Mouse (Mus musculus) MEL (cell line): ENCODE results near the gene Tpmt. TPM values are rescaled to one million over a fixed set of nuclear protein-coding genes. Genes with fewer than 3 reads are reported as not detected.

ENCODE experiments used
- DNase-seq: peaks from one replicate; pipeline ENCODE4 v3.0.0; 2011; ENCODE audit warnings: low read depth, low spot score
- H3K27ac ChIP-seq: 2 replicates; pipeline ENCODE4 v1.5.1; 2012; ENCODE audit warnings: low read depth, mild to moderate bottlenecking, control low read depth, low read length, moderate library complexity; ENCODE audit not compliant: control insufficient read depth
- H3K27me3 ChIP-seq, 2 experiments: fragments of 150-350 bp in 1 of 2; sonication (generic) in 1 of 2; 2 replicates each; pipeline ENCODE4 v1.6.1; 2012; ENCODE audit warnings: low read length in 2 of 2, mild to moderate bottlenecking in 2 of 2, improper control_type of control experiment in 1 of 2, moderate library complexity in 1 of 2; ENCODE audit not compliant: insufficient read depth in 2 of 2, control insufficient read depth in 1 of 2
- H3K36me3 ChIP-seq, 2 experiments: 2 replicates each; pipeline ENCODE4 v1.6.1; 2012 to 2014; ENCODE audit warnings: low read length in 2 of 2, improper control_type of control experiment in 1 of 2, inconsistent platforms in 1 of 2, mild to moderate bottlenecking in 1 of 2; ENCODE audit not compliant: insufficient read depth in 2 of 2, control insufficient read depth in 1 of 2
- H3K4me1 ChIP-seq, 2 experiments: fragments of 150-350 bp in 1 of 2; sonication (generic) in 1 of 2; 2 replicates each; pipeline ENCODE4 v1.6.1; 2012; ENCODE audit warnings: low read length in 2 of 2, improper control_type of control experiment in 1 of 2, mild to moderate bottlenecking in 1 of 2; ENCODE audit not compliant: insufficient read depth in 2 of 2, control insufficient read depth in 1 of 2
- H3K4me3 ChIP-seq, 2 experiments: fragments of 150-350 bp in 1 of 2; sonication (generic) in 1 of 2; 2 replicates each; pipeline ENCODE4 v1.5.1; 2012; ENCODE audit warnings: low read depth in 2 of 2, low read length in 2 of 2, mild to moderate bottlenecking in 2 of 2, moderate library complexity in 2 of 2, control low read depth in 1 of 2, improper control_type of control experiment in 1 of 2; ENCODE audit not compliant: control insufficient read depth in 1 of 2, insufficient read depth in 1 of 2
- H3K79me2 ChIP-seq: 2 replicates; pipeline ENCODE4 v1.6.1; 2012; ENCODE audit warnings: mild to moderate bottlenecking, low read length, moderate library complexity; ENCODE audit not compliant: control insufficient read depth, poor library complexity, insufficient read depth
- H3K9ac ChIP-seq: 2 replicates; pipeline ENCODE4 v1.6.1; 2012; ENCODE audit warnings: low read depth, mild to moderate bottlenecking, control low read depth, low read length, moderate library complexity; ENCODE audit not compliant: control insufficient read depth, poor library complexity, severe bottlenecking
- H3K9me3 ChIP-seq: fragments of 150-350 bp; sonication (generic); replicated peaks from 2 replicates; pipeline ENCODE4 v1.6.1; 2012; ENCODE audit warnings: mild to moderate bottlenecking, low read length, improper control_type of control experiment, moderate library complexity; ENCODE audit not compliant: insufficient read depth
- BHLHE40 ChIP-seq: IDR thresholded peaks from 2 replicates; pipeline ENCODE4 v1.6.1; 2012; ENCODE audit warnings: low read depth, mild to moderate bottlenecking, inconsistent platforms, low read length, improper control_type of control experiment, borderline replicate concordance
- ELF1 ChIP-seq: IDR thresholded peaks from 2 replicates; pipeline ENCODE4 v1.6.1; 2014; ENCODE audit warnings: low read depth, mild to moderate bottlenecking, inconsistent platforms, low read length, improper control_type of control experiment, moderate library complexity
- EP300 ChIP-seq, 2 experiments: IDR thresholded peaks; 2 replicates each; pipeline ENCODE4 v1.6.1; 2011; ENCODE audit warnings: improper control_type of control experiment in 2 of 2, low read length in 2 of 2, low read depth in 1 of 2, mild to moderate bottlenecking in 1 of 2
- GABPA ChIP-seq: IDR thresholded peaks from 2 replicates; pipeline ENCODE4 v1.6.1; 2012; ENCODE audit warnings: low read depth, mild to moderate bottlenecking, inconsistent platforms, low read length, improper control_type of control experiment, moderate library complexity
- JUND ChIP-seq: IDR thresholded peaks from 2 replicates; pipeline ENCODE4 v1.6.1; 2011; ENCODE audit warnings: low read depth, mild to moderate bottlenecking, improper control_type of control experiment, low read length
- KAT2A ChIP-seq: conservative IDR thresholded peaks from 2 replicates; pipeline ENCODE4 v1.6.1; 2012; ENCODE audit warnings: low read depth, low read length, improper control_type of control experiment, inconsistent platforms
- MAFK ChIP-seq: IDR thresholded peaks from 2 replicates; pipeline ENCODE4 v1.6.1; 2011; ENCODE audit warnings: low read depth, mild to moderate bottlenecking, low read length, improper control_type of control experiment, borderline replicate concordance
- MYC ChIP-seq: IDR thresholded peaks from 2 replicates; pipeline ENCODE4 v1.6.1; 2011; ENCODE audit warnings: low read depth, mild to moderate bottlenecking, low read length, improper control_type of control experiment, moderate library complexity
- NELFE ChIP-seq: IDR thresholded peaks from 2 replicates; pipeline ENCODE4 v1.6.1; 2011; ENCODE audit warnings: low read depth, low read length, improper control_type of control experiment
- NRF1 ChIP-seq: IDR thresholded peaks from 2 replicates; pipeline ENCODE4 v1.6.1; 2014; ENCODE audit warnings: low read depth, mild to moderate bottlenecking, inconsistent platforms, low read length, improper control_type of control experiment, moderate library complexity; ENCODE audit not compliant: poor library complexity, insufficient read depth, severe bottlenecking
- POLR2A ChIP-seq, 2 experiments: IDR thresholded peaks; 2 replicates each; pipeline ENCODE4 v1.6.1; 2011 to 2012; ENCODE audit warnings: low read length in 2 of 2, mild to moderate bottlenecking in 2 of 2, control low read depth in 1 of 2, improper control_type of control experiment in 1 of 2, low read depth in 1 of 2, moderate library complexity in 1 of 2; ENCODE audit not compliant: control insufficient read depth in 1 of 2, insufficient read depth in 1 of 2, poor library complexity in 1 of 2
- SIN3A ChIP-seq: IDR thresholded peaks from 2 replicates; pipeline ENCODE4 v1.6.1; 2012; ENCODE audit warnings: low read length, improper control_type of control experiment, inconsistent platforms
- TAL1 ChIP-seq: IDR thresholded peaks from 2 replicates; pipeline ENCODE4 v1.6.1; 2012; ENCODE audit warnings: mild to moderate bottlenecking, inconsistent platforms, low read length, moderate library complexity, mixed read lengths
- TBP ChIP-seq: IDR thresholded peaks from 2 replicates; pipeline ENCODE4 v1.8.0; 2011; ENCODE audit warnings: low read depth, low read length, improper control_type of control experiment
- TCF12 ChIP-seq: IDR thresholded peaks from 2 replicates; pipeline ENCODE4 v1.6.1; 2014; ENCODE audit warnings: low read depth, mild to moderate bottlenecking, inconsistent platforms, low read length, improper control_type of control experiment, moderate library complexity
- UBTF ChIP-seq: IDR thresholded peaks from 2 replicates; pipeline ENCODE4 v1.6.1; 2012; ENCODE audit warnings: low read depth, mild to moderate bottlenecking, inconsistent platforms, low read length, improper control_type of control experiment, moderate library complexity, borderline replicate concordance; ENCODE audit not compliant: insufficient read depth
- USF1 ChIP-seq: IDR thresholded peaks from 2 replicates; pipeline ENCODE4 v1.6.1; 2014; ENCODE audit warnings: low read depth, mild to moderate bottlenecking, inconsistent platforms, low read length, improper control_type of control experiment, moderate library complexity
- USF2 ChIP-seq, 2 experiments: IDR thresholded peaks; 2 replicates each; pipeline ENCODE4 v1.6.1; 2011 to 2012; ENCODE audit warnings: improper control_type of control experiment in 2 of 2, low read length in 2 of 2, borderline replicate concordance in 1 of 2, inconsistent platforms in 1 of 2, low read depth in 1 of 2, mild to moderate bottlenecking in 1 of 2; ENCODE audit not compliant: insufficient read depth in 1 of 2
- ZC3H11A ChIP-seq: IDR thresholded peaks from 2 replicates; pipeline ENCODE4 v1.6.1; 2012; ENCODE audit warnings: low read depth, mild to moderate bottlenecking, inconsistent platforms, low read length, improper control_type of control experiment
- ZKSCAN1 ChIP-seq: IDR thresholded peaks from 2 replicates; pipeline ENCODE4 v1.6.1; 2012; ENCODE audit warnings: low read depth, mild to moderate bottlenecking, inconsistent platforms, low read length, improper control_type of control experiment, moderate library complexity
- ZMIZ1 ChIP-seq: IDR thresholded peaks from 2 replicates; pipeline ENCODE4 v1.6.1; 2012; ENCODE audit warnings: low read depth, mild to moderate bottlenecking, inconsistent platforms, low read length, improper control_type of control experiment, moderate library complexity
- ZNF384 ChIP-seq: IDR thresholded peaks from 2 replicates; pipeline ENCODE4 v1.6.1; 2012; ENCODE audit warnings: low read depth, mild to moderate bottlenecking, inconsistent platforms, low read length, improper control_type of control experiment
- polyA plus RNA-seq, 2 experiments: library from polyadenylated mRNA; stranded (reverse) in 1 of 2; unstranded in 1 of 2; fragments of >175 nt in 1 of 2; fragments of >200 nt in 1 of 2; gene quantifications; 2 replicates each; pipeline versions ENCODE4 v1.2.1 to v1.2.4; 2012; ENCODE audit warnings: low replicate concordance in 2 of 2, low read depth in 1 of 2; ENCODE audit not compliant: insufficient read length in 2 of 2, insufficient read depth in 1 of 2, missing spikeins in 1 of 2
- total RNA-seq: library from RNA; depleted of rRNA; stranded (reverse); fragments of 300-350 nt; gene quantifications from 2 replicates; pipeline ENCODE4 v1.2.3, GENCODE M21; 2012

Tpmt gene
- total and polyA plus RNA-seq, 3 experiments: 2.5 to 3.9 TPM; not detected in 1

DNA sequence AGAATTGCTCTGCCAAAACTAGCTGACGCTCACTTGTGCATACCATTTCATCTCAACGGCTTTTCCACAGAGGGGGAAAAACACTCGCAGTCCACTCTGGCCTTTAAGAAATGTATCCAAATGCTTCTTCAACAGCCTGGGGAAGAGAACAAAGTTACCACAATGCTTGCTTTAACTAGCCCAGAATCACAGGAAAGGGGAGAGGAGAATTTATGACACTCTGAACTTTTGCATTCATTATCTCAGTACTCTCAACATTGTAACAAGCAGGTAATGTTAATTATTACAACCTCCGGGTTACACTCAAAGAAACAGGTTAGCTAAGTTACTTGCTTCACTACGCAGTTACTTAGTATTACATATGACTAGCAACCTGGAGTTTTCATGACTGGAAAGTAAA, 4.5 kb downstream of the Tpmt start:
- Histone ChIP-seq H3K4me1 (peaks cover 0 to 5% of the 10 kb centered on the region in 2 experiments; a peak in 2 of 4 replicates), H3K4me3 (no peak overlapping the region), H3K36me3 (no peaks in the 10 kb centered on the region), H3K79me2 (peaks cover 3% of the 10 kb centered on the region), H3K27ac (no peak overlapping the region), H3K9ac (no peak overlapping the region), H3K27me3 (no peaks in the 10 kb centered on the region), H3K9me3 (no peaks in the 10 kb centered on the region)
- no peak for DNase-seq
- TF ChIP-seq ZMIZ1 (no peak), ZNF384 (no peak), UBTF (no peak), ELF1 (no peak), USF2 (IDR thresholded peaks at IDR 0.05; ENCODE audit: borderline replicate concordance in 1 of 2, insufficient read depth in 1 of 2, low read depth in 1 of 2, low read length in 2 of 2) (no peak), GABPA (no peak), BHLHE40 (no peak), NELFE (no peak)

DNA sequence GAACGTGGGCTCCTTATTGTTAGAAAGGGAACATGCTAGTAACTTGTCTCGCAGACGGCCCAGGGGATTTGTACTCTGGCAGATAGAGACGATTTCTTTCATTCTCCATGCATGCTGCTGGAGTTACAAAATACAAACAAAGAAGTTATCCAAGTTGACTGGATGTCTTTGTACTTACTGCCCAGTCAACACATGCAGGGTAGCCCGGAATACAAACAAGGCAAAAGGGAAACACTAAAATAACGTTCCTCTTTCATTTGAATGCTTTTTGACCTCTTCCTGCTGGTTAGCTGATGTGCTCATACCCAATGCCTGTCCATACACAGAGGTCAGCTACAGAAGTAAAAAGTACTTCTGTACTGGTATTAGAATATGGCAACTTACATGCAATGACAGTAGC, 6.6 kb downstream of the Tpmt start:
- no peak for DNase-seq
- Histone ChIP-seq H3K27ac (no peak overlapping the region), H3K4me3 (no peak overlapping the region), H3K36me3 (no peaks in the 10 kb centered on the region), H3K9ac (no peak overlapping the region), H3K9me3 (no peaks in the 10 kb centered on the region), H3K4me1 (peaks cover 0 to 5% of the 10 kb centered on the region in 2 experiments; a peak in 2 of 4 replicates), H3K27me3 (no peaks in the 10 kb centered on the region), H3K79me2 (no peaks in the 10 kb centered on the region; the same call in 1 of the 2 replicates)
- no peak for TF ChIP-seq NELFE
- no peak for TF ChIP-seq TCF12
- TF ChIP-seq ZC3H11A: no peak
- TF ChIP-seq POLR2A (IDR thresholded peaks at IDR 0.05; ENCODE audit: control insufficient read depth in 1 of 2, insufficient read depth in 1 of 2, low read depth in 1 of 2, low read length in 2 of 2, poor library complexity in 1 of 2): no peak
- TF ChIP-seq NRF1: no peak
- no peak for TF ChIP-seq JUND
- TF ChIP-seq USF1: no peak
- no peak for TF ChIP-seq MYC
- no peak for TF ChIP-seq ZKSCAN1
- no peak for TF ChIP-seq ELF1
- no peak for TF ChIP-seq KAT2A
- no peak for TF ChIP-seq USF2 (IDR thresholded peaks at IDR 0.05; ENCODE audit: borderline replicate concordance in 1 of 2, insufficient read depth in 1 of 2, low read depth in 1 of 2, low read length in 2 of 2)
- no peak for TF ChIP-seq EP300 (IDR thresholded peaks at IDR 0.05; ENCODE audit: low read depth in 1 of 2, low read length in 2 of 2)
- no peak for TF ChIP-seq BHLHE40
- no peak for TF ChIP-seq ZMIZ1
- TF ChIP-seq TBP: no peak
- TF ChIP-seq SIN3A: no peak
- no peak for TF ChIP-seq TAL1
- TF ChIP-seq MAFK: no peak
